Mouse (Mus musculus): Measurements from ENCODE around the gene Mettl23. TPM values are rescaled to one million over a fixed set of nuclear protein-coding genes. Genes with fewer than 3 reads are reported as not detected.
A peak's percentile ranks its signal among the peaks of the same experiment; 100 is the strongest.
"Not testable (repeated sequence)": the region's sequence is repeated elsewhere in the genome, so short reads cannot be mapped to it uniquely, and the experiment has no call there.

Gene Mettl23
- total RNA-seq, 2 experiments from 2014 or later = 32.0 to 35.1 TPM

GRCm38 (mm10) chr11:116869223-116869622 is 26.1 kb downstream of the Mettl23 start:
- intact Hi-C loops (cut with DNase I) = no loop called here
- no peak for DNase-seq

GRCm38 (mm10) chr11:116869641-116870040 is 26.6 kb downstream of the Mettl23 start:
- DNase-seq = no peak
- intact Hi-C loops (cut with DNase I) = no loop called here

DNA sequence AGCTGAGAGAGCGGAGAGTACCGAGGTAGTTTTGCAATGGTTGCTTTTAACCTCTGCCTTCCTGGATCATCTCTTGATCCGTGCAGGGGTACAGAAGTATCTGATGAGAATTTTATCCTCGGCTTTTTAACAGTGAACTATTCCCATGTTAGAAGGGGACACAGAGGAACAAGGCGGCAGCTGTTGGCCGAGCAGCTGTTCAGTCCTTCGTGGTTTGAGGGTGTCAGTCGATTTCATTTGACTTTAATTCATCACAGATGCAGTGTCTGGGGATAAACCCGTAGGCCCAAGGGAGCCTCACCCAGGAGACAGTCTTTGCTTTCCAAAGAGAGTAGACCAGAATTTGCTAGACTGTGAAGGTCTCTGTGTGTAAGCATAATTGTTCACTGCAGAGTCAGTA is 28.5 kb downstream of the Mettl23 start:
- no peak for DNase-seq
- intact Hi-C loops (cut with DNase I) = no loop called here

DNA sequence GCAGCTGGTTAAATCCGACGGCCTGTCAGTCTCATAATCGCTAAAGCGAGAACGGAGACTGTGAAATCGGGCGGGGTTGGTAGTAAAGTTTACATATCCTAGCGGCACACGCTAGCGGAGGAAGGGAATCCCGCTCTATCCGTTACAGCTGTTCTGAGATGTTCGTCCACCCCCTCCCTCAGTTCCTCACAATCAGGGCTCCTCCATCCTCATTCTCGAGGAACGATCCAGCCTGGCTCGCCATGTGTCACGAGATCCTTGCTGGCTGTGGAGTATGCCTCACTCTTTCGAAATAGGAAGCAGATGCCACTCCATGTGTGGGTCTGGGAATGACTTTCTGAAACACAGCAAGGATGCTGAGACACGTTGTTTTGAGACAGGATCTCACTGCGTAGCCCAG is 30.9 kb downstream of the Mettl23 start:
- DNase-seq = no peak
- intact Hi-C loops (cut with DNase I) = no loop called here

- intact Hi-C loops (cut with DNase I) = no loop called here
- no peak for DNase-seq
Measured at GRCm38 (mm10) chr11:116878454-116878853, 35.4 kb downstream of the Mettl23 start.

DNA sequence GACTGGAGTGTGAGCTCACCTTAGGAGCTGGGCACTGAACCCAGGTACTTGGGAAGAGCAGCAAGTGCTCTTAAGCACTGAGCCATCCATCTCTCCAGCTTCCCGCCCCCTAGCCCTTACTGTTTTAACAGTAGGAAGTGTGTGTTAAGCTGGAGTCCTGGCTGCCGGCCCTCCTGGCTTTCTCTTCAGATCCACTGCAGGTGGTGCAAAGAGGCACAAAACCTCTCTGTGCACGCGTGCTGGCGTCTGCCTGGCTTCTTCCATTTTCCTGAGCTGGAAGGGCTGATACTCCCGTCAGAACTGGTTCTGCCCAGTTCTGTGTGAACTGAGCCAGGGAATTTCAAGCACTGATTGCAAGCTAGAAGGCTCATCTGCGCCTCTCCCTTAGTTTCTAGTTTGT is 37.8 kb downstream of the Mettl23 start:
- DNase-seq = no peak
- intact Hi-C loops (cut with DNase I) = no loop called here

DNA sequence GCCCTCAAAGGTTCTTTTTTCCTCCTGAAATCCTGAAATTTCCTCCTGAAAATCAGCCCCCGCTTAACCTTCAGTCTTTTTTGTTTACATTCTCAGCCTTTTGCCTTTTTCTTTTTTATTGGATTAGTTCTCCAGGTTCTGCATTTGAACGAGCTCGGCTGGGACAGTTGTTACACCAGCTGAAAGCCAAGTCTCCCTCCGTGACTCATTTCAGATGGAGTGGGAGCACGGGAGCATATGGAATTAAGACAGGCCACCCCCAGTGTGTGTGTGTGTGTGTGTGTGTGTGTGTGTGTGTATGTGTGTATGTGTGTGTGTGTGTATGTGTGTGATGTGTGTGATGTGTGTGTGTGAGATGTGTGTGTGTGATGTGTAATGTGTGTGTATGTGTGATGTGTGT is 38.4 kb downstream of the Mettl23 start:
- intact Hi-C loops (cut with DNase I) = no loop called here
- no peak for DNase-seq

- intact Hi-C loops (cut with DNase I) = no loop called here
- DNase-seq = no peak
Measured at GRCm38 (mm10) chr11:116882446-116882845, 39.4 kb downstream of the Mettl23 start.

DNA sequence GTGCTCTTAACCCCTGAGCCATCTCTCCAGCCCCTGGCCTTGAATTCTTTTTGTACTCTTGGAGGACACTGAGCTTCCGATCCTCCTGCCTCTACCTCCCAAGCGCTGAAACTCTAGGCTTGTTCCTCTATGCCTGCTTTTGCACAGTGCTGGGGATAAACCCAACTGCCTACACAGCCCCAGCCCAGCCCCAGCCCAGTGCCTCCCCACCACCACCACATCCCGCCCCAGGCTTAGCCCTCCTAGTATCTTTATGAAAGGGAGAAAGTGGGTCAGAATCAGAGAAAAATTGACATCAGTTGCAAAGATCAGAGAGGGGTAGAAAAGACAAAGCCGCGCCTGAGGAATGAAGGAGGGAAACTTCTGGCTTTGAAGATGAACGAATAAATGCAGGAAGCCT is 41.0 kb downstream of the Mettl23 start:
- intact Hi-C loops (cut with DNase I) = no loop called here
- DNase-seq = no peak

DNA sequence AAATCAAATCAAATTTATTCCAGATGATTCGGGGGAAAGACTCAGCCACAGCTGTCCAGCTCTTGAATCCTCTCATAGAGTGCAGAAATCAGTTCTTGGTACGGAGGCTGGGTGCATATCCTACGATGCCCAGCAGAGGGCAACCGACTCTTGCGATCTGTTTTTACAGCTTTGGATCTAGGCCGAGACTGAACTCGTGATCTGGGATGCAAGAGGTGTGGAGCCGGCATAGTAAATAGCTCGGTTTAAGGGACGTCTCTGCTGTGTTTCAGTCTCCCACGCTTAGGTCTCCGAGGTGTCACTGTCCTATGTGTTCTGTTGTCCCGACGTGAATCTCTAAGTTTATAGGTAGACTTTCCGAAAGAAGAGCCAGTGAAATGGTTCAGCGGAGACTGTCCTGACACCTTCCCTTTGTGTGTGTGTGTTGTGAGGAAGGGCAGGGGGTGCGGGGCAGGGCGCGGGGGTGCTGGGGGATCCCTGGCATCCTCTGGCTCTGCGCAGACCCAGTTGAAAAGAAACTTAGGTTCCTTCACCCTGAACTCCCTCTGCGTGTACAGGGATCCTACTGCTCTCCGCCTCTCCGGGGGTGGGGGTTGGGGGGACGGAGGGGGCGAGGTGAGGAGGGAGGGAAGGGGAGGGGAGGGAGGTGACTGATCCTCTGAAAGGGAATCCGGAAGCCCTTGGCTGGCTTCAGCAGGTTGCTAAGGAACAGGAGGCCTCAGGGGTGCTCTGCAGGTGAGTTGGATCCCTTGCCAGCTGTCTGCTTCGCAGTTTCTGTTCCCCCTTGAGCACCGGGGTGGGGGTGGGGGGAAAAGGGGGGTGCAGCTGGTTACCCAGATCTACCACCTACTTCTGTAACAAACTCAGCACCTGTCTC is 42.4 kb downstream of the Mettl23 start:
- peak; percentile 84 to 89 for DNase-seq
- intact Hi-C loops (cut with DNase I) = loop anchor here (1.0 to 5.0 kb wide), 2 partner anchors 107 to 172 kb away; no protein-coding TSS in a partner anchor

GRCm38 (mm10) chr11:116887136-116887535 is 44.1 kb downstream of the Mettl23 start:
- intact Hi-C loops (cut with DNase I) = loop anchor here (5.0 kb wide), 1 partner anchor 105 kb away; no protein-coding TSS in a partner anchor
- DNase-seq = no peak

DNA sequence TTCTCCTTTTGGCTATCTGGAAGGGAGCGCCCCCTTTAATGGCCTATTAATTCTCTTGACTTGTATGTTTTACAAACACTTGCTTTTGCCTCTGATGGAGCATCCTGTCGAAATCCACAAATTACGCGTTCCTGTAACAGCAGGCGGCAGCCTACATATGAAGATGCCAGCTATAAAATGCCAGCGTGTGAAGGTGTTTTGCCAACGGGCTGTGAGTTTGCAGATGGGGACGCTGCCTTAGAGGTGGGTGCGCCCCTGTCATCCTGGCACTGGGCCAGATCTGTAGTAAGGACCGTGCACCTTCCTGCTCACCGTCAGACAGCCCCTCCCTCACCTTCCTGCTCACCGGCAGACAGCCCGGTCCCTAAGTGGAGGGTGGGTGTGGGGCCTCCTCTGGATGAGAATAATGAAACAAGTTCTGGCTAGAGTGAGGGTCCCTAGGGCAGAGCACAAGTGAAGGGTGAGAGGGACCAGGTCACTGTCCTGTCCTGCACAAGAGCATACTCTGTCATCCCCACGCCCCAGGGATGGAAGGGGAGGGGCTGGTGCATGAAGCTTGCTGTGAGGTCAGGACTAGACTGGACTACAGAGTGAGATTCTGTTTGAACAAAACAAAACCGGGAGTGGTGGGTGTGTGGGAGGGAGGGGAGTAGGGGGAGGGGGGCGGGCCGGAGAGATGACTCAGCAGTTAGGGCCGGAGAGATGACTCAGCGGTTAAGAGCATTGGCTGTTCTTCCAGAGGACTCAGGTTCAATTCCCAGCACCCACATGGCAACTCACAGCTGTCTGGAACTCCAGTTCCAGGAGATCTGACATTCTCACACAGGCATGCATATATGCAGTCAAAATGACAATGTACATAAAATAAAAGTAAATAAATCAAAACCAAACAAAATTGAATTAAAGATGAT is 50.7 kb downstream of the Mettl23 start:
- intact Hi-C loops (cut with DNase I) = no loop called here
- no peak for DNase-seq

GRCm38 (mm10) chr11:116895402-116895801 is 52.3 kb downstream of the Mettl23 start:
- intact Hi-C loops (cut with DNase I) = no loop called here
- DNase-seq = no peak

DNA sequence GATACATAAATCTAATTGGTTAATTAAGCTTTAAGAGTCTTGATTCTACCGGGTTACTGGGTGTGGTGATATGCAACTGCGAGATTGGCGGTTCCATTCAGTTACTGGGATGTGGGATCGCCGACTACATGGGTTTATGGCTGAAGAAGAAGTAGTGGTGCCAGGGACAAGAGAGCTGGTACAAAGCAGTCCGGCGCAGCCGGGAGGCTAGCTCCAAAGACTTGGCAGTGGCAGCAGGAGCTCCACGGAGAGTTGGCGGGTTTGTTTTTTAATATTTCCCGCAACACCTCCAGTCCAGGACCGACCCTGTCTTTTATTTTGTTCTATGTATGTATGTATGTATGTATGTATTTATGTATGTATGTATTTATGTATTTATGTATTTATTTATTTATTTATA is 56.2 kb downstream of the Mettl23 start:
- DNase-seq = no peak
- intact Hi-C loops (cut with DNase I) = no loop called here

DNA sequence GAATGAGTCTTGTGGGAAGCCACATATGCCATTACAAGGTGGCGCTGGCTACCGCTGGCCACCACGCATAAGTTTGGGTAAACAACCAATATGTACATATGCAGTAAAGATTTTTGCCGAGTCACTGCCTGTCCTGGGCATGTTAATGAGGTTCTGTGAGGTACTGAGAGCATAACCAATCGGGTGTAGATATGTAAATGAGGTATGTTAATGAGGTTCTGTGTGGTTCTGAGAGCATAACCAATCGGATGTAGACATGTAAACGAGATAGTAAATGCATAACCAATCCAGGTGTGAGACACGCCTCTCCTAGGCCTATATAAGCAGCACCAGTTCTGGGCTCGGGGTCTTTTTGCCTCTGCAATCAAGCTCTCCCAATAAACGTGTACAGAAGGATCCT is 59.5 kb downstream of the Mettl23 start:
- not testable (repeated sequence) for DNase-seq

More for the DNA sequence above, 59.5 kb downstream of the Mettl23 start:
- intact Hi-C loops (cut with DNase I) = not testable (repeated sequence)

Other genes starting within 250 kb of the Mettl23 start
- 10 to 100 TPM; 15.4 to 17.7 TPM for gene Rhbdf2, start 216.3 kb upstream of the Mettl23 start, total RNA-seq (2021)
- gene Prcd, start 189.7 kb upstream of the Mettl23 start, total RNA-seq (2021) = 1 to 10 TPM; 1.4 to 1.7 TPM
- gene Cygb, start 189.0 kb upstream of the Mettl23 start, total RNA-seq (2021) = 10 to 100 TPM; 76.2 to 85.4 TPM
- gene St6galnac1, start 67.8 kb upstream of the Mettl23 start, total RNA-seq (2021) = not detected
- gene Mxra7, start 15.2 kb upstream of the Mettl23 start, total RNA-seq (2021) = 10 to 100 TPM; 43.3 to 48.7 TPM
- 10 to 100 TPM; 33.3 to 37.8 TPM for gene Jmjd6, start 171 bp downstream of the Mettl23 start, total RNA-seq (2021)
- gene Mfsd11, start 9.2 kb downstream of the Mettl23 start, total RNA-seq (2021) = 10 to 100 TPM; 41.7 to 43.6 TPM
- gene Srsf2, start 9.8 kb downstream of the Mettl23 start, total RNA-seq (2021) = 100 to 1,000 TPM; 196 to 197 TPM
- under 1 TPM; 0.40 to 0.57 TPM for gene Mgat5b, start 75.6 kb downstream of the Mettl23 start, total RNA-seq (2021)

Measured in heart, postnatal 10 days (tissue).